Mouse (Mus musculus) liver, adult 2 months (tissue): ENCODE data around the gene Igdcc3. TPM values are rescaled to one million over a fixed set of nuclear protein-coding genes. Genes with fewer than 3 reads are reported as not detected.

ENCODE experiments used
- DNase-seq: peaks from one replicate; pipeline ENCODE4 v3.0.0-alpha.2; 2011; ENCODE audit warnings: low read depth, low spot score; ENCODE audit errors: extremely low read depth
- H3K27ac ChIP-seq: fragments of 200-500 bp; replicated peaks from 2 replicates; pipeline ENCODE4 v1.5.1; 2012; ENCODE audit warnings: low read depth, mild to moderate bottlenecking, control low read depth, inconsistent platforms, low read length; ENCODE audit not compliant: insufficient read depth
- H3K27me3 ChIP-seq: fragments of 200-500 bp; 2 replicates; pipeline ENCODE4 v1.6.1; 2012; ENCODE audit warnings: mild to moderate bottlenecking, moderate library complexity, low read length, inconsistent platforms; ENCODE audit not compliant: control insufficient read depth, insufficient read depth
- H3K36me3 ChIP-seq: fragments of 200-500 bp; 2 replicates; pipeline ENCODE4 v1.6.1; 2012; ENCODE audit warnings: low read length, inconsistent platforms; ENCODE audit not compliant: control insufficient read depth, insufficient read depth
- H3K4me1 ChIP-seq: fragments of 200-500 bp; 2 replicates; pipeline ENCODE4 v1.6.1; 2011; ENCODE audit warnings: low read length; ENCODE audit not compliant: control insufficient read depth, insufficient read depth
- H3K4me3 ChIP-seq: fragments of 200-500 bp; 2 replicates; pipeline ENCODE4 v1.5.1; 2011; ENCODE audit warnings: low read depth, mild to moderate bottlenecking, control low read depth, low read length, moderate library complexity; ENCODE audit not compliant: insufficient read depth
- H3K79me2 ChIP-seq: fragments of 200-500 bp; 2 replicates; pipeline ENCODE4 v1.6.1; 2012; ENCODE audit warnings: inconsistent platforms, mild to moderate bottlenecking, low read length, moderate library complexity; ENCODE audit not compliant: control insufficient read depth, insufficient read depth
- H3K9ac ChIP-seq: fragments of 200-500 bp; 2 replicates; pipeline ENCODE4 v1.6.1; 2012; ENCODE audit warnings: low read depth, mild to moderate bottlenecking, control low read depth, inconsistent platforms, low read length
- CTCF ChIP-seq: fragments of 200-500 bp; IDR thresholded peaks from 2 replicates; pipeline ENCODE4 v1.5.1; 2011; ENCODE audit warnings: low read depth, low read length, control low read depth
- POLR2A ChIP-seq: fragments of 200-500 bp; IDR thresholded peaks from 2 replicates; pipeline ENCODE4 v1.6.1; 2011; ENCODE audit warnings: low read length, control low read depth; ENCODE audit not compliant: insufficient read depth; ENCODE audit errors: extremely low read depth
- WGBS: fragments of 180-500 bp; shearing (Covaris S2); methylation state at CpG from one replicate; pipeline ENCODE4 v1.1.7; 2018; 5-methylcytosine and 5-hydroxymethylcytosine counted together
- polyA plus RNA-seq: library from polyadenylated mRNA; depleted of rRNA; stranded (reverse); fragments of >200 nt; gene quantifications from 2 replicates; pipeline ENCODE4 v1.2.3, GENCODE M21; 2012
- total RNA-seq: library from RNA; depleted of rRNA; stranded (reverse); fragments of >200 nt; gene quantifications from 2 replicates; pipeline ENCODE4 v1.2.3, GENCODE M21; 2014

The Igdcc3 gene
- total and polyA plus RNA-seq, 2 experiments = not detected

DNA sequence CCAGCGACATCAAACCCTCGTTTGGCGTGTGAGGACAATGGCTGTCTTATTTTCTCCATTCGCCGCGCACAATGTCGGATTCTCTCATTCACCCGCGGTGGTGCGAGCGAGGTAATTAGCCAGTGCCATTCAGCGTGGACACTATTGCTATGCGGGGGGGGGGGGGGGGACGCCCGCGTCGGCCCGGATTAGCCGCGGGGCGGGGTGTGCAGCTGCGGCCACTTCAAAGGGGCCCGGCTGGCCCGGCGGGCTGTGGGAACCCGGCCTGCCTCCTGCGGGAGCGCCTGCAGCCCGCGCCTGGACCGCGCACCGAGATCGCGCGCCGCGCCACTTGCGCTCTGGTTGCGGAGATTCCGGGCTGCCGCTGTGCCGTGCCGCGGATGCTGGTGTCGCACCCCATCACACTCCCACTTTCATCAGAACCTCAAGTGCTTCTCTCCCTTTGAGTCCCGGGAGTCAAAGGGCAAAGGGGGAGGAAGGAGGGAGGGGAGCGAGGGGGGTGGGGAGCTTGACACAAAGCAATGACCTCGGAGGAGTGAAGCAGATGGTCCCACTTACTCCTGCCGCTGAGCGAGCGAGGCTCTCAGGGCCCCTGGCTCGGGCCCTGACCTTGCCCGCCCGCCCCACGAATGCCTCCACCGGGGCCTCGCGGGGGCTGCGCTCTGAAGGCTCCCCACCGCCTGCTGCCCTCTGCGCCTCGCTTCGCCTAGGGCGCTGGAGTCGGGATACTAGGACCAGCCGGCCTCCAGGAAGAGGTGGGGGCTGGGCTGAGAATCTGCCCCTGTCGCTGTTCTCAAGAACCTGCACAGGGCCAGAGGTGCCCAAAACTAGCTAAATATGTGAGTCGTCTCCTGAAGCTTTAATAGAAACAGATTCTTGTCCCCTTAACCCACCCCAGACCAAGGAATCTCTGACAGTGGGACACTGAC is 22.0 kb downstream of the Igdcc3 start:
- Histone ChIP-seq H3K27ac (no peak overlapping the region), H3K9ac (no peak overlapping the region), H3K4me1 (peaks cover 3% of the 10 kb centered on the region; the same call in 1 of the 2 replicates), H3K4me3 (no peak overlapping the region; the same call in 1 of the 2 replicates), H3K79me2 (no peaks in the 10 kb centered on the region), H3K27me3 (peaks cover 6% of the 10 kb centered on the region; the same call in 1 of the 2 replicates), H3K36me3 (no peaks in the 10 kb centered on the region)
- TF ChIP-seq POLR2A (no peak), CTCF (no peak)
- DNase-seq = no peak
- WGBS = 6% methylated on average over 66 of the region's 69 CpGs

DNA sequence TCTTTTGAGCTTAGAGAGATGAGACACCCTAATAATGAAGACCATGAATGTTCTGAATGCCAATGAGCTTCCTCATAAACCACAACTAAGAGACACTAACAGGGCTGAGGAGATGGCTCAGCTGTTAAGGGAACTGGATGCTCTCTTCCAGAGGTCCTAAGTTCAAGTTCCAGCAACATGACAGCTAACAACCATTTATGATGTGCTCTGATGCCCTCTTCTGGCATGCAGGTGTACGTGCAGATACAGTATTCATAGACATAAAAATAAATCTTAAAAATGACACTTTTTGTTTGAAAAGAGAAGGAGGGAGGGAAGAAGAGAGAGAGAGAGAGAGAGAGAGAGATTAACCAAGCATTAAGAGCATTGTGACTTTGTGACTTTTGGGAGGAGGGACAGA is 23.9 kb downstream of the Igdcc3 start:
- Histone ChIP-seq H3K79me2 (no peaks in the 10 kb centered on the region), H3K4me3 (no peak overlapping the region), H3K4me1 (peaks cover 3% of the 10 kb centered on the region; the same call in 1 of the 2 replicates), H3K9ac (no peak overlapping the region), H3K27me3 (peaks cover 6% of the 10 kb centered on the region; the same call in 1 of the 2 replicates), H3K36me3 (no peaks in the 10 kb centered on the region), H3K27ac (no peak overlapping the region)
- TF ChIP-seq CTCF (peak; percentile 43), POLR2A (no peak)
- WGBS = 15% methylated on average over 1 of the region's 1 CpGs
- peak; percentile 61 for DNase-seq

DNA sequence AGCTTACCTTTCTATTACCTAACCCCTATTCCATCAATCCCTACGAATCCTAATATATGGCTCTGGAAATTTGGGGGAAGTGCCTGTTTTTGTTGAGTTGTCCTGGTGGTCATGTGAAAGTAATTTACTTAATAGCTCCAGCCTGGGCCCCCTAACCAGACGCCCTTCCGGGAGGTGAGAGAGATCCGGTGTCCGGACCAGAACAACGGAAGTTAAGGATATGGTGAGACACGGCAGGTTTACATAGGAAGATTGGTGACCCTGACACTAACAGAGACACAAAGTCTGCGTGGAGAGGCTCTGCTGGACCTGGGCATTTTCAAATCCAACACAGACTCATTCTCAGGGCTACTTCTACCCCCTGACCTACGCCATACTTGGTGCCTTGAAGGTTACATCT is 25.4 kb downstream of the Igdcc3 start:
- Histone ChIP-seq H3K9ac (no peak overlapping the region), H3K27ac (no peak overlapping the region), H3K4me1 (peaks cover 3% of the 10 kb centered on the region; the same call in 1 of the 2 replicates), H3K79me2 (no peaks in the 10 kb centered on the region), H3K27me3 (peaks cover 6% of the 10 kb centered on the region; the same call in 1 of the 2 replicates), H3K4me3 (no peak overlapping the region), H3K36me3 (no peaks in the 10 kb centered on the region)
- DNase-seq = no peak
- WGBS = 73% methylated on average over 9 of the region's 9 CpGs
- no peak for TF ChIP-seq CTCF
- TF ChIP-seq POLR2A = no peak

DNA sequence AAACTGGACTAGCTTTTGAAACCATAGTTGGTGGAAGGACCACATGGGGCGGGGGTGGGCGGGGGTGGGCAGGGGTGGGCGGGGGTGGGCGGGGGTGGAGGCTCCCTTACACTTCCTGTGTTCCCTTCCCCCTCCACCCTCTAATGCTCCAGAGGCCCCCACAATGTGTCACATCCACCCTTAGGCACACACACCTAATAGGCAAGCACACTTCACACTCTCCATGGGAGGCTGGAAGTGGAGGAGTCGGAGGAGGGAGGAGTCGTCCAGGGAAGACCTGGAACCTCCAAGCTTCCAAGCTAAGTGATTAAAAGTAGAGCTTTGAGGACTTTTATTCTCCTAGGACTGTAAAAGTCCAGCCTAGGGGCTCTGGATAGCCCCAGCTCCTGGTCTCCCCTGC is 27.5 kb downstream of the Igdcc3 start:
- no peaks in the 10 kb centered on the region for H3K27me3 ChIP-seq
- 59% methylated on average over 6 of the region's 6 CpGs for WGBS
- H3K9ac ChIP-seq = no peak overlapping the region
- H3K79me2 ChIP-seq = no peaks in the 10 kb centered on the region
- no peak for TF ChIP-seq POLR2A
- TF ChIP-seq CTCF = no peak
- DNase-seq = no peak
- no peak overlapping the region for H3K27ac ChIP-seq
- H3K4me3 ChIP-seq = no peak overlapping the region
- H3K36me3 ChIP-seq = no peaks in the 10 kb centered on the region
- H3K4me1 ChIP-seq = no peaks in the 10 kb centered on the region

DNA sequence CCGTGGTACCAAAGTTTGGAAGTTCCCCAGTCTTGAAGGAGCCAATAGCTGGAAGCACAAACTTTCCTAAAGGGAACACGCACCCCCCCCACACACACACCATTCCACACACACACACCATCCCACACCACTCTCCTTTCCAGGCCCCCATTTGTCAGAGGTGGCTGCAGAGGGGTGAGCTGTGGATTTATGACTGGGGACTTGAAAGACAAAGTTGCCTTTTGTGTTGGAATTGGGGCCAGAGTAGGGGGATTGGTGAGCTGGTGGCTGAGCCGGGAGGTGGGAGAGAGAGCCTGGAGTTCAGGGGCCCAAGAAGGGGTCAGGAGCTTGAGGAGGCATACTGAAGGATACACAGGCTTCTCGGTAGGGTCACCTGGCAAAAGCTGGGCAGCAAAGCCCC is 28.0 kb downstream of the Igdcc3 start:
- DNase-seq = no peak
- Histone ChIP-seq H3K9ac (no peak overlapping the region), H3K4me3 (no peak overlapping the region), H3K27me3 (no peaks in the 10 kb centered on the region), H3K4me1 (no peaks in the 10 kb centered on the region), H3K79me2 (no peaks in the 10 kb centered on the region), H3K27ac (no peak overlapping the region), H3K36me3 (no peaks in the 10 kb centered on the region)
- WGBS = 86% methylated on average over 4 of the region's 4 CpGs
- TF ChIP-seq POLR2A (no peak), CTCF (no peak)

DNA sequence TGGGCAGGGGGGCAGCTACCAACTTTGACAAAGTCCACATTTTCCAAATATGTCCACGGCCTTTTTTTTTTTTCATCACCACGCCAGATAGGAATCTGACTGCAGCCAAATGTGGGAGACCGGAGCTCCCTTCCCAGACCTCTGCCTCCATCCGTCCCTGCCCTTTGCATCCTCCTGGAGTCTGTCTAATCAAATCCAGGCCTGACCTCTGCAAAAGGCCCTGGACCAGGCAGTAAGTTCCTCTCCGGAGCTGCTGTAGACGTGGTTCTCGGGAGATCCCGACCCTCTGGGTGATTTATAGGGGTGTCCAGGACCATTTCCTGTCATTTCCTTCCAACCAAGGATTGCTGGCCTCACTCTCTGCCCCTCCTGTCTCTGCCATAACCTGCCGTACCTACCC is 31.7 kb downstream of the Igdcc3 start:
- WGBS = 73% methylated on average over 9 of the region's 9 CpGs
- H3K36me3 ChIP-seq = no peaks in the 10 kb centered on the region
- TF ChIP-seq CTCF (no peak), POLR2A (no peak)
- no peak overlapping the region for H3K9ac ChIP-seq
- DNase-seq = no peak
- no peak overlapping the region for H3K4me3 ChIP-seq
- no peaks in the 10 kb centered on the region for H3K4me1 ChIP-seq
- H3K27ac ChIP-seq = no peak overlapping the region
- H3K27me3 ChIP-seq = no peaks in the 10 kb centered on the region; the same call in 1 of the 2 replicates
- no peaks in the 10 kb centered on the region for H3K79me2 ChIP-seq
